Mouse (Mus musculus) hindbrain, embryonic 15.5 days (tissue): ENCODE results near the gene Arhgap15. TPM values are rescaled to one million over a fixed set of nuclear protein-coding genes. Genes with fewer than 3 reads are reported as not detected.

ENCODE experiments used
- ATAC-seq: fragments of 200-750 bp; cut with Nextera tagmentation; 2 replicates; pipeline ENCODE4 v1.8.0; 2017; ENCODE audit warnings: low read depth, moderate number of reproducible peaks, moderate TSS enrichment; ENCODE audit not compliant: low FRiP score
- H3K27ac ChIP-seq: fragments of 300-500 bp; sonication (generic); replicated peaks from 2 replicates; pipeline ENCODE4 v1.5.1; 2015; ENCODE audit warnings: mild to moderate bottlenecking, inconsistent platforms
- H3K27me3 ChIP-seq: fragments of 300-500 bp; sonication (generic); 2 replicates; pipeline ENCODE4 v1.6.1; 2015; ENCODE audit warnings: control low read depth, inconsistent platforms
- H3K36me3 ChIP-seq: fragments of 300-500 bp; sonication (generic); 2 replicates; pipeline ENCODE4 v1.6.1; 2015; ENCODE audit warnings: control low read depth, inconsistent platforms
- H3K4me1 ChIP-seq: fragments of 300-500 bp; sonication (generic); replicated peaks from 2 replicates; pipeline ENCODE4 v1.6.1; 2015; ENCODE audit warnings: control low read depth, inconsistent platforms
- H3K4me2 ChIP-seq: fragments of 300-500 bp; sonication (generic); 2 replicates; pipeline ENCODE4 v1.6.1; 2015; ENCODE audit warnings: moderate library complexity, mild to moderate bottlenecking, inconsistent platforms
- H3K4me3 ChIP-seq: fragments of 300-500 bp; sonication (generic); 2 replicates; pipeline ENCODE4 v1.5.1; 2015; ENCODE audit warnings: mild to moderate bottlenecking, inconsistent platforms
- H3K9ac ChIP-seq: fragments of 300-500 bp; sonication (generic); 2 replicates; pipeline ENCODE4 v1.6.1; 2015; ENCODE audit warnings: inconsistent platforms
- H3K9me3 ChIP-seq: fragments of 300-500 bp; sonication (generic); 2 replicates; pipeline ENCODE4 v1.6.1; 2016; ENCODE audit warnings: control low read depth, inconsistent platforms
- WGBS: fragments of 180-500 bp; shearing (Covaris S2); methylation state at CpG from one replicate; pipeline ENCODE4 v1.1.7; 2015; 5-methylcytosine and 5-hydroxymethylcytosine counted together
- polyA plus RNA-seq: library from polyadenylated mRNA; unstranded; fragments of >200 nt; fragmentation: Nextera tagmentation; extraction: Ambion mirVana; gene quantifications from 2 replicates; pipeline ENCODE4 v1.2.1, GENCODE M21; 2015

Arhgap15 gene
- polyA plus RNA-seq, 1 experiment from 2014 or later = 3.3 TPM

DNA sequence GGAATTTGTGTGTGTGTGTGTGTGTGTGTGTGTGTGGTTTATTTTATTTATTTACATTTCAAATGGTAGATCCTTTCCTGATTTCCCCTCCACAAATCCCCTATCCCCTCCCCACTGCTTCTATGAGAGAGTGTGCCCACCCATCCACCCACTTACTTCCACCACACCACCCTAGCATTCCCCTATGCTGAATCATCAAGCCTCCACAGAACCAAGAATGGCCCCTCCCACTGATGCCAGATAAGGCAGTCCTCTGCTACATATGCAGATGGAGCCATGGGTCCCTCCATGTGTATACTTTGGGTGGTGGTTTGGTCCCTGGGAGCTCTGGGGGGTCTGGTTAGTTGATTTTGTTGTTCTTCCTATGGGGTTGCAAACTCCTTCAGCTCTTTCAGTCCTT is 210.6 kb downstream of the Arhgap15 start:
- Histone ChIP-seq H3K4me1 (no peaks in the 10 kb centered on the region), H3K27ac (no peak overlapping the region), H3K4me2 (no peak overlapping the region), H3K9ac (no peak overlapping the region), H3K27me3 (no peaks in the 10 kb centered on the region), H3K9me3 (no peaks in the 10 kb centered on the region), H3K4me3 (no peak overlapping the region), H3K36me3 (no peaks in the 10 kb centered on the region)
- ATAC-seq = no peak

DNA sequence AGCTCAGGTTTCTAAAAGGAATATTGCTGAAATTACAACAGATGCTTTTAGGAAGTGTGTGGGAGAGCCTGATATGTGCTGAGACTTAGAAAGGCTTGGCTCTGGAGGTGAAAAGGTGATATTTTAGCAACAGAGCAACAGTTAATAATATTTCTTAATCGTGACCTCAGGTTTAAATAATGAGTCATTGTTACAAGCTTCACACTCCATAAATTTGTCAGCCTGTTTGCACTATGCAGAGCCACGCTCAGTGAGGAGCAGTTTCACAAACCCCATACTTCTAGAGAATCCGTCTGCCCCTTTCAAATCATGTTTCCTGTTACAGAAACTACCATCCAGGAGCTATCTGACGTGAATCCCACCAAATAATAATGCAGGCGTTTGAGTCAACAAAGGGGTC is 213.8 kb downstream of the Arhgap15 start:
- ATAC-seq = no peak
- Histone ChIP-seq H3K9me3 (no peaks in the 10 kb centered on the region), H3K4me2 (no peak overlapping the region), H3K4me3 (no peak overlapping the region), H3K27ac (no peak overlapping the region), H3K9ac (no peak overlapping the region), H3K4me1 (no peaks in the 10 kb centered on the region), H3K27me3 (no peaks in the 10 kb centered on the region), H3K36me3 (no peaks in the 10 kb centered on the region)
- WGBS = 80% methylated on average over 5 of the region's 5 CpGs

DNA sequence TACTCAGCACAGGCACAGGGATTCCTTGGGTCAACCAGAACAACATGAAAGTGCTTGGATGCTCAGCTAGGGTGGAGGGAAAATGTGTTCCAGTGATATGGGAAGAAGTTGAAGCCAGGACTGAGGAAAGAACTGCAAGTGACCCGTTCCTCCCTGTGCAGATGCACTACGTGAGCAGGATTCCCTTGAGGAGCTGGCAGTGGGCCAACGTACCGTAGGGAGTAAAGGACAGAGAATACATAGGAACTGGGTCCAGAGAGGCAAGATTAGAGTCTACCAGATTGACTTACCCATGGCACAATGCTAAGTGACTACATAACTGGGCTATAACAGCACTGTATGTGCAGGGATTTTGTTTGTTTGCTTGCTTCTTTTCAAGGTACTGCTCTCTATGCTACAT is 220.0 kb downstream of the Arhgap15 start:
- H3K9me3 ChIP-seq = no peaks in the 10 kb centered on the region
- H3K27ac ChIP-seq = no peak overlapping the region
- H3K4me3 ChIP-seq = no peak overlapping the region
- no peak overlapping the region for H3K9ac ChIP-seq
- H3K4me2 ChIP-seq = no peak overlapping the region
- H3K36me3 ChIP-seq = no peaks in the 10 kb centered on the region
- 48% methylated on average over 4 of the region's 4 CpGs for WGBS
- no peak for ATAC-seq
- no peaks in the 10 kb centered on the region for H3K4me1 ChIP-seq
- no peaks in the 10 kb centered on the region for H3K27me3 ChIP-seq

DNA sequence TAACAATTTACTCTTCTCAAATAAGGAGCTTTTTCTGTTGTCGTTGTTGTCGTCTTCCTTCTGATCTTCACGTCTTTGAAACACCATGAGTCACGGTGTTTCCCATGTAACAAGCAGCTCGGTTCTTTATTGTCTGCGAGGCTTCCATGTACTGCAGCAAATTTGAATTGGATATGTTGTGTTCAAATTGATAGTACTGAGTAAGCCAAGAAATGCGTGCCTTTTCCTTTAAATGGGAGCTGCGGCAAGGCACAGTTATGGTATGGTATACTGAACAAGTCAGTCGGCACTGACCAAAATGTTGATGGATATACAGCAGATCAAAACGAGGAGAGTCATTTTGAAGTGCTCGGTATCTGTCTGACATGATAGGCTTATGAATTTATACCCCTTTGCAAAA is 229.1 kb downstream of the Arhgap15 start:
- Histone ChIP-seq H3K36me3 (no peaks in the 10 kb centered on the region), H3K9ac (no peak overlapping the region), H3K4me2 (peak overlapping the region; percentile 6; the same call in 1 of the 2 replicates), H3K27ac (no peak overlapping the region), H3K4me1 (0 out of 2 replicates have a peak, but pooled peaks cover 3% of the 10 kb centered on the region), H3K9me3 (no peaks in the 10 kb centered on the region), H3K27me3 (no peaks in the 10 kb centered on the region), H3K4me3 (no peak overlapping the region)
- 65% methylated on average over 11 of the region's 11 CpGs for WGBS
- no peak for ATAC-seq

DNA sequence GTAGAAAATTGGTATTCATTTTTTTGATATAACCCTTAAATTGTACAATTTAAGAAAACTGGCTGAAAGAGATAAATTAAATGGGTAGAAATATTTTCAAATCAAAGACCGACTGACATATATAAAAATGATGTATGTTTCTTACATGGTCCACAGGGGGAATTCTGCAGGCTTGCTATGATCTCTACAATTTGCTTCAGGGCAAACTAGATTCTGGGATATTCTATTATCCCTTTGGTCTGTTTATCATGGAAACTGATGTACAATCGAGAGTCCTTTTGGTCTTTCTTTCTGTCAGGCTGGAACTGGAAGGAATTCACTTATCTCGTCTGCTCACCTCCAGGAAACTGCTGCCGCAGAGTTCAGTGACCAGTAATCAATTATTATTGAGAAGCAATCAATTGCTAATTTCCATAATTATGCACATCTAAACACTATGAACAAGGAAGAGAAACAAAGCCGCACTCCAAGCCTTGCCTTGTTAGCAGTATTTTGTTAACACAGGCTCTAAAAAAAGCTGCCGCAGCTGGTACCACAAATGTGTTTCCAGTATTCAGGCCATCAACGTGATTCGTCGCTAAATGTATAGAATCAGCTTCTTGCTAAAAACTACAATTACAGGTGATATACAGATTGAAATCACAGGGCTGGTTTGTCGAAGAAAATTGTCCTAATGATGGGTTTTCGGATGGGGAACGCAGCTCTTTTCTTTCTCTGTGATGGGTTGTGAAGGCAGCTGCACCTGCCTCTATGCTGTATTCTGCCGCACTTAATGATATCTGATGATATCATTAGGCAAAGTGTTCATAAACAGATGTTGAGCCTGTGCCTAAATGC is 229.8 kb downstream of the Arhgap15 start:
- 0 out of 2 replicates have a peak overlapping the region, but pooled peaks have one; percentile 11 for H3K4me2 ChIP-seq
- no peaks in the 10 kb centered on the region for H3K36me3 ChIP-seq
- H3K4me1 ChIP-seq = 0 out of 2 replicates have a peak, but pooled peaks cover 3% of the 10 kb centered on the region
- no peak overlapping the region for H3K4me3 ChIP-seq
- H3K9ac ChIP-seq = no peak overlapping the region
- no peak; the same call in 1 of the 2 replicates for ATAC-seq
- WGBS = 52% methylated on average over 13 of the region's 13 CpGs
- H3K27ac ChIP-seq = 0 out of 2 replicates have a peak overlapping the region, but pooled peaks have one; percentile 42
- no peaks in the 10 kb centered on the region for H3K9me3 ChIP-seq
- H3K27me3 ChIP-seq = no peaks in the 10 kb centered on the region

DNA sequence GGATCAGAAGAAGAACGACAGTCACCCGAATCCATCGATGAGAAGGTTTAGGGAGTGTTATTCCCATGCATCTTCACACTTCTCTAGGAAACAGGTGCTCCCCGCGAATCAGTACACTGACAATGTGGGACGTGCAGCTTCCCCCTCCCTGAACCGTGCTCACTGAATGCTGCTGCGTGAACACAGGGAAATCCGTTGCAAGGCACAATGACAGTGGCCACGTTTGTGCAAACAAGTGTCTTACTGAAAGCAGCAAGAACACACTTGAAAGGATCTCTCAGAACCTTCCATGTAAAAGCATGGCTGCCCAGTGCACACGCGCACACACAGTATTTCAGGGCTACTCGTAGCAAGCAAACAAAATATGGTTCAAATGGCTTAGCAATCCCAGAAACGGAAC is 237.4 kb downstream of the Arhgap15 start:
- ATAC-seq = no peak; the same call in 1 of the 2 replicates
- no peak overlapping the region for H3K4me3 ChIP-seq
- no peaks in the 10 kb centered on the region for H3K9me3 ChIP-seq
- H3K4me2 ChIP-seq = no peak overlapping the region
- no peak overlapping the region for H3K9ac ChIP-seq
- no peaks in the 10 kb centered on the region for H3K27me3 ChIP-seq
- no peaks in the 10 kb centered on the region for H3K36me3 ChIP-seq
- H3K27ac ChIP-seq = no peak overlapping the region
- 75% methylated on average over 14 of the region's 14 CpGs for WGBS
- H3K4me1 ChIP-seq = no peaks in the 10 kb centered on the region

DNA sequence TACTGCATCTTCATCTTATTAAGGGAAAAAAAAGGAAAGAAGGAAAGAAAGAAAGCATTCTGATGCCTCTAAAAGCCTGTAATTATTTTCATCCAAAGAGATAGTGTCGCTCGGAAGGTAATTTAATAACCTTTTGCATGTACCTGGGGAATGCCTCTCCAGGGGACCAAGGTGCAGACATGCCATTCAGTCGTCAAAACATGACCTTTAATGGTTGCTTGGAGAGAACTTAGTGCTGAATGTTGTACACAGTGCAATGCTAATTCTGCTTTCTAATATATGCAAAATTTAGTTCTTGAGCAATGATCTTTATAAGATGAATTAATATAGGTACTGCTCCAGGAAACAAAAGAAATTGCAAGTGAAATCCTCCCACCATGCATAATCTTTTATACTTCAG is 239.3 kb downstream of the Arhgap15 start:
- 55% methylated on average over 3 of the region's 3 CpGs for WGBS
- no peak overlapping the region for H3K27ac ChIP-seq

DNA sequence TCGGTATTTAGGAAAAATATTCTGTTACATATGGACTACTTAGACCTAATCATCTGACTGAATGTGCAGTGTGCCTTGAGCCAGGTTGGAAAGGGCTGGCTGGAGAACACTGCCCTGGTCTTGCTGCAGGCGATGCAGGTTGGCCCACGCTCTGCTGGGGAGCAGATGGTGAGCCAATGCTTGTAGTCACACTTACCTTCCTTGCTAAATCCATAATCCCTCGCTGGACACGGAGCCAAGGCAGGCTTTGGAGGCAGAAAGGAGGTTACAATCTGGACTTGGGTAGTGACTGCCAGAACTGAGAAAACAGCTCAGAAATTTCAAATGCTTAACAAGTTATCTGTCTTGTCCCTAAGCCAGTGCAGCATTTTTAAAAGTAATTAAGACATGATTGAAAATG is 241.2 kb downstream of the Arhgap15 start:
- H3K4me1 ChIP-seq = no peaks in the 10 kb centered on the region
- no peaks in the 10 kb centered on the region for H3K9me3 ChIP-seq
- no peak overlapping the region for H3K9ac ChIP-seq
- 52% methylated on average over 5 of the region's 5 CpGs for WGBS
- H3K4me3 ChIP-seq = no peak overlapping the region
- no peak overlapping the region for H3K27ac ChIP-seq
- no peaks in the 10 kb centered on the region for H3K36me3 ChIP-seq
- H3K27me3 ChIP-seq = no peaks in the 10 kb centered on the region
- no peak overlapping the region for H3K4me2 ChIP-seq
- ATAC-seq = peak; percentile 84

More for the DNA sequence above, 239.3 kb downstream of the Arhgap15 start:
- ATAC-seq = no peak
- Histone ChIP-seq H3K4me1 (no peaks in the 10 kb centered on the region), H3K27me3 (no peaks in the 10 kb centered on the region), H3K36me3 (no peaks in the 10 kb centered on the region), H3K4me3 (no peak overlapping the region), H3K4me2 (no peak overlapping the region), H3K9ac (no peak overlapping the region), H3K9me3 (no peaks in the 10 kb centered on the region)

DNA sequence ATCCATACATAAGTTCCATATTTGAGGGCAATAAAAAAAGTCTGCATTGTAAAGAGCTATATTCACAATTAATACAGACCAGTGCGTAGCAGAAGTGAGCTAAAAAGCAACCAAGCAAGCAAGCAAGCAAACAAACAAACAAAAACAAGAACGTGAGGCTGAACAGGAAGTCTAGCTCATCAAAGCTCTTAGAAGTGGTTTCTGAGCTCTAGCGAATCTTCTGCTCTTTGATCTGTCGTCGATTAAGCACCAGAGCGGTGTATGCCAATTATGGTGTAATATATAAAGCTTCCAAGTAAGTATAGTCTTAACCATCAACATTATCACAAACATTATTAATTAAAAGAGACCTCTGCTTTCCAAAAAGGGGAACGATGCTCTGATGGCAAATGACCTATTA is 243.9 kb downstream of the Arhgap15 start:
- ATAC-seq = no peak
- 88% methylated on average over 7 of the region's 7 CpGs for WGBS
- no peak overlapping the region for H3K27ac ChIP-seq

DNA sequence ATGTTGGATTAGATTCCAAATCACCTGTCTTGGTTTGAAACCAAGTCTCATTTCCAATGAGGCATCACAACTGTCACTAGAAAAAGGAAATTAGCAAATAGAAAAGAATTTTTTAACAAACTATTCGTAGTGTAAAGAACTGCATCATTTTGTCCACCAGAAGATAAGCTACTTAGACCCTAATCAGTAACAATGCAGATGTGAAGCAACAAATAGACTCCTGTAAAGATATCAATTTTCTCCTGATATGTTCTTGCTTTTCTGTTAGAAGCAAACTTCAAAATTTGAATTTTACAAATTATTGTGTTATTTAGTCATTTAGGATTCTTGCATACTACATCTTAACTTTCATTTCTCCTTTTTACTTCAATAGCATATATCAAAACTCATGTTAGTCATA is 253.8 kb downstream of the Arhgap15 start:
- WGBS = 87% methylated on average over 1 of the region's 1 CpGs
- ATAC-seq = no peak
- Histone ChIP-seq H3K9ac (no peak overlapping the region), H3K27ac (no peak overlapping the region), H3K4me2 (no peak overlapping the region), H3K4me1 (no peaks in the 10 kb centered on the region), H3K4me3 (no peak overlapping the region), H3K36me3 (no peaks in the 10 kb centered on the region), H3K27me3 (no peaks in the 10 kb centered on the region), H3K9me3 (no peaks in the 10 kb centered on the region)

More for the DNA sequence above, 243.9 kb downstream of the Arhgap15 start:
- H3K9me3 ChIP-seq = no peaks in the 10 kb centered on the region
- no peaks in the 10 kb centered on the region for H3K36me3 ChIP-seq
- H3K4me1 ChIP-seq = no peaks in the 10 kb centered on the region
- no peak overlapping the region for H3K4me3 ChIP-seq
- H3K27me3 ChIP-seq = no peaks in the 10 kb centered on the region
- no peak overlapping the region for H3K4me2 ChIP-seq
- H3K9ac ChIP-seq = no peak overlapping the region

DNA sequence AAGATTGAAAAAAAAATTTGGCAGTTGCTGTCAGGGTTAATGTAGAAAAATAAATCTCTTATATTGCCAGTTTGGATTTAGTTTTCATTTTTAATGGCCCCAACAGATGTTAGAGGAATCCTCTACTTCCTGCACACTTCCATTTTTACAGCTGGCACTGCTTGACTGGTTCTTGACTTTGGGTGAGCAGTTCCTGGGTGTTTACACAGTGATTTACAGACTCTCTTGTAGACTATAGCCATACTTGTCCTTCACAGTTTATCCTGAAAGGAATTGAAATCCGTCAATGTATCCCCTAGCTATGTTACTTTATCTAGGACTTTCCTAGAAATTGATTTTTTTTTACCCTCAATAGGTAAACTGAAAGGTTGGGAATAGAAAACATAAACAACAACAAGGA is 261.6 kb downstream of the Arhgap15 start:
- 86% methylated on average over 1 of the region's 1 CpGs for WGBS
- Histone ChIP-seq H3K36me3 (no peaks in the 10 kb centered on the region), H3K9ac (no peak overlapping the region), H3K4me2 (no peak overlapping the region), H3K4me3 (no peak overlapping the region), H3K9me3 (no peaks in the 10 kb centered on the region), H3K27ac (no peak overlapping the region), H3K4me1 (no peaks in the 10 kb centered on the region), H3K27me3 (no peaks in the 10 kb centered on the region)
- no peak for ATAC-seq

DNA sequence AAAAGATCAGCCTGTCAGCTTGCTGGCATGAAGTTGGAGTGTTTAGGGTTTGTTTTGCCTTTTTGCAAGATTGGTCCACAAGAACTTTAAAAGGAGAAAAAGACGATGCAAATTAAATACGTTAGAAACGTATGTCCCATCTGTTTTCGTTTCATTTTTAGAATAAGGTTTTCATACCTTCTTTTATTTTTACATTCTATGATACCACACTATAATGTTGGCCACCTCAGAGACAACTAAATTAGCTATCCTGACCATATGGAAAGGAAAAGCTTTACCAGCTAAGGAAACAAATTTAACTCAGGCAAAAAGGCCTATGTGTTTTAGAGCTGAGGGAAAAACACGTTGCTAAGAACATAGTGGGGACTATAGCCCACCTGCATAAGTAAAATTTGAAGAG is 264.8 kb downstream of the Arhgap15 start:
- Histone ChIP-seq H3K27ac (no peak overlapping the region), H3K36me3 (no peaks in the 10 kb centered on the region), H3K4me3 (no peak overlapping the region), H3K27me3 (no peaks in the 10 kb centered on the region), H3K9ac (no peak overlapping the region), H3K4me1 (peaks cover 9% of the 10 kb centered on the region; the same call in 1 of the 2 replicates), H3K9me3 (no peaks in the 10 kb centered on the region), H3K4me2 (no peak overlapping the region)
- ATAC-seq = no peak
- WGBS = 91% methylated on average over 5 of the region's 5 CpGs
